Mouse (Mus musculus): Measurements from ENCODE around the gene Gdf15. TPM values are rescaled to one million over a fixed set of nuclear protein-coding genes. Genes with fewer than 3 reads are reported as not detected.

Gdf15 gene
- total and polyA plus RNA-seq, 2 experiments, result 5.8 to 27.7 TPM

- WGBS, result 71% methylated on average over 2 of the region's 2 CpGs
- H3K36me3 ChIP-seq (ENCODE audit: control insufficient read depth, insufficient read depth, low read length), result peaks cover 30% of the 10 kb centered on the region
- H3K4me3 ChIP-seq (ENCODE audit: insufficient read depth, low read depth, low read length), result no peak overlapping the region
- H3K27me3 ChIP-seq (ENCODE audit: control insufficient read depth, insufficient read depth, low read length), result no peaks in the 10 kb centered on the region
- no peak overlapping the region for H3K9ac ChIP-seq (ENCODE audit: low read depth, low read length)
- peaks cover 22% of the 10 kb centered on the region for H3K4me1 ChIP-seq (ENCODE audit: control insufficient read depth, insufficient read depth, low read length)
- TF ChIP-seq CTCF (IDR thresholded peaks at IDR 0.05; ENCODE audit: low read depth, low read length) (no peak), POLR2A (IDR thresholded peaks at IDR 0.05; ENCODE audit: extremely low read depth, insufficient read depth, low read length) (no peak)
- H3K27ac ChIP-seq (replicated peaks; ENCODE audit: insufficient read depth, low read depth, low read length), result no peak overlapping the region
- DNase-seq (ENCODE audit: extremely low read depth, low read depth, low spot score), result no peak
- peaks cover 19% of the 10 kb centered on the region; the same call in 1 of the 2 replicates for H3K79me2 ChIP-seq (ENCODE audit: control insufficient read depth, insufficient read depth, low read length)
These were observed 23.2 kb upstream of the Gdf15 start for GRCm38 (mm10) chr8:70655469-70655868.

- no peaks in the 10 kb centered on the region for H3K27me3 ChIP-seq (ENCODE audit: control insufficient read depth, insufficient read depth, low read length)
- no peak for DNase-seq (ENCODE audit: extremely low read depth, low read depth, low spot score)
- H3K9ac ChIP-seq (ENCODE audit: low read depth, low read length), result 0 out of 2 replicates have a peak overlapping the region, but pooled peaks have one; percentile 18
- no peak overlapping the region; the same call in 1 of the 2 replicates for H3K27ac ChIP-seq (replicated peaks; ENCODE audit: insufficient read depth, low read depth, low read length)
- peaks cover 19% of the 10 kb centered on the region; the same call in 1 of the 2 replicates for H3K79me2 ChIP-seq (ENCODE audit: control insufficient read depth, insufficient read depth, low read length)
- TF ChIP-seq POLR2A (IDR thresholded peaks at IDR 0.05; ENCODE audit: extremely low read depth, insufficient read depth, low read length) (no peak), CTCF (IDR thresholded peaks at IDR 0.05; ENCODE audit: low read depth, low read length) (no peak)
- WGBS, result 29% methylated on average over 1 of the region's 1 CpGs
- H3K36me3 ChIP-seq (ENCODE audit: control insufficient read depth, insufficient read depth, low read length), result peaks cover 37% of the 10 kb centered on the region
- H3K4me3 ChIP-seq (ENCODE audit: insufficient read depth, low read depth, low read length), result no peak overlapping the region
- H3K4me1 ChIP-seq (ENCODE audit: control insufficient read depth, insufficient read depth, low read length), result peaks cover 28% of the 10 kb centered on the region
These were observed 21.9 kb upstream of the Gdf15 start for GRCm38 (mm10) chr8:70654121-70654520.

- Histone ChIP-seq H3K9ac (ENCODE audit: low read depth, low read length) (peak overlapping the region; percentile 65), H3K36me3 (ENCODE audit: control insufficient read depth, insufficient read depth, low read length) (peaks cover 37% of the 10 kb centered on the region), H3K79me2 (ENCODE audit: control insufficient read depth, insufficient read depth, low read length) (peaks cover 16% of the 10 kb centered on the region; the same call in 1 of the 2 replicates), H3K4me1 (ENCODE audit: control insufficient read depth, insufficient read depth, low read length) (peaks cover 35% of the 10 kb centered on the region), H3K27me3 (ENCODE audit: control insufficient read depth, insufficient read depth, low read length) (no peaks in the 10 kb centered on the region), H3K27ac (replicated peaks; ENCODE audit: insufficient read depth, low read depth, low read length) (peak overlapping the region; percentile 79), H3K4me3 (ENCODE audit: insufficient read depth, low read depth, low read length) (no peak overlapping the region)
- DNase-seq (ENCODE audit: extremely low read depth, low read depth, low spot score), result peak; percentile 87
- TF ChIP-seq POLR2A (IDR thresholded peaks at IDR 0.05; ENCODE audit: extremely low read depth, insufficient read depth, low read length) (no peak), CTCF (IDR thresholded peaks at IDR 0.05; ENCODE audit: low read depth, low read length) (peak; percentile 95)
- 8% methylated on average over 2 of the region's 2 CpGs for WGBS
These were observed 21.0 kb upstream of the Gdf15 start for GRCm38 (mm10) chr8:70653226-70653625.

- peaks cover 10% of the 10 kb centered on the region; the same call in 1 of the 2 replicates for H3K79me2 ChIP-seq (ENCODE audit: control insufficient read depth, insufficient read depth, low read length)
- peak overlapping the region; percentile 80 for H3K27ac ChIP-seq (replicated peaks; ENCODE audit: insufficient read depth, low read depth, low read length)
- H3K36me3 ChIP-seq (ENCODE audit: control insufficient read depth, insufficient read depth, low read length), result peaks cover 27% of the 10 kb centered on the region
- WGBS, result 97% methylated on average over 17 of the region's 17 CpGs
- DNase-seq (ENCODE audit: extremely low read depth, low read depth, low spot score), result no peak
- H3K4me1 ChIP-seq (ENCODE audit: control insufficient read depth, insufficient read depth, low read length), result peaks cover 49% of the 10 kb centered on the region
- no peak for TF ChIP-seq POLR2A (IDR thresholded peaks at IDR 0.05; ENCODE audit: extremely low read depth, insufficient read depth, low read length)
- TF ChIP-seq CTCF (IDR thresholded peaks at IDR 0.05; ENCODE audit: low read depth, low read length), result no peak
- H3K4me3 ChIP-seq (ENCODE audit: insufficient read depth, low read depth, low read length), result no peak overlapping the region
- H3K9ac ChIP-seq (ENCODE audit: low read depth, low read length), result peak overlapping the region; percentile 10; the same call in 1 of the 2 replicates
- no peaks in the 10 kb centered on the region for H3K27me3 ChIP-seq (ENCODE audit: control insufficient read depth, insufficient read depth, low read length)
These were observed 18.1 kb upstream of the Gdf15 start for GRCm38 (mm10) chr8:70650351-70650750.

- peak overlapping the region; percentile 92 for H3K27ac ChIP-seq (replicated peaks; ENCODE audit: insufficient read depth, low read depth, low read length)
- no peak overlapping the region for H3K9ac ChIP-seq (ENCODE audit: low read depth, low read length)
- H3K79me2 ChIP-seq (ENCODE audit: control insufficient read depth, insufficient read depth, low read length), result peaks cover 8% of the 10 kb centered on the region; the same call in 1 of the 2 replicates
- peaks cover 20% of the 10 kb centered on the region for H3K36me3 ChIP-seq (ENCODE audit: control insufficient read depth, insufficient read depth, low read length)
- TF ChIP-seq CTCF (IDR thresholded peaks at IDR 0.05; ENCODE audit: low read depth, low read length) (no peak), POLR2A (IDR thresholded peaks at IDR 0.05; ENCODE audit: extremely low read depth, insufficient read depth, low read length) (no peak)
- H3K4me3 ChIP-seq (ENCODE audit: insufficient read depth, low read depth, low read length), result no peak overlapping the region
- WGBS, result 6% methylated on average over 4 of the region's 4 CpGs
- peaks cover 50% of the 10 kb centered on the region for H3K4me1 ChIP-seq (ENCODE audit: control insufficient read depth, insufficient read depth, low read length)
- no peaks in the 10 kb centered on the region for H3K27me3 ChIP-seq (ENCODE audit: control insufficient read depth, insufficient read depth, low read length)
- peak; percentile 94 for DNase-seq (ENCODE audit: extremely low read depth, low read depth, low spot score)
These were observed 17.1 kb upstream of the Gdf15 start for GRCm38 (mm10) chr8:70649324-70649723.

- WGBS, result 26% methylated on average over 3 of the region's 3 CpGs
- Histone ChIP-seq H3K4me3 (ENCODE audit: insufficient read depth, low read depth, low read length) (no peak overlapping the region), H3K9ac (ENCODE audit: low read depth, low read length) (peak overlapping the region; percentile 5; the same call in 1 of the 2 replicates), H3K27ac (replicated peaks; ENCODE audit: insufficient read depth, low read depth, low read length) (peak overlapping the region; percentile 92), H3K27me3 (ENCODE audit: control insufficient read depth, insufficient read depth, low read length) (no peaks in the 10 kb centered on the region), H3K4me1 (ENCODE audit: control insufficient read depth, insufficient read depth, low read length) (peaks cover 50% of the 10 kb centered on the region), H3K36me3 (ENCODE audit: control insufficient read depth, insufficient read depth, low read length) (peaks cover 20% of the 10 kb centered on the region), H3K79me2 (ENCODE audit: control insufficient read depth, insufficient read depth, low read length) (peaks cover 8% of the 10 kb centered on the region; the same call in 1 of the 2 replicates)
- TF ChIP-seq CTCF (IDR thresholded peaks at IDR 0.05; ENCODE audit: low read depth, low read length) (no peak), POLR2A (IDR thresholded peaks at IDR 0.05; ENCODE audit: extremely low read depth, insufficient read depth, low read length) (no peak)
- DNase-seq (ENCODE audit: extremely low read depth, low read depth, low spot score), result no peak
These were observed 16.7 kb upstream of the Gdf15 start for GRCm38 (mm10) chr8:70648921-70649320.

All from liver, adult 2 months (tissue).